Mouse (Mus musculus) hindbrain, embryonic 15.5 days (tissue): ENCODE results near the gene Ap1g2. TPM values are rescaled to one million over a fixed set of nuclear protein-coding genes. Genes with fewer than 3 reads are reported as not detected.

Experiments used
- ATAC-seq: fragments of 200-750 bp; cut with Nextera tagmentation; 2 replicates; pipeline ENCODE4 v1.8.0; 2017; ENCODE audit warnings: low read depth, moderate number of reproducible peaks, moderate TSS enrichment; ENCODE audit not compliant: low FRiP score
- H3K27ac ChIP-seq: fragments of 300-500 bp; sonication (generic); replicated peaks from 2 replicates; pipeline ENCODE4 v1.5.1; 2015; ENCODE audit warnings: mild to moderate bottlenecking, inconsistent platforms
- H3K27me3 ChIP-seq: fragments of 300-500 bp; sonication (generic); 2 replicates; pipeline ENCODE4 v1.6.1; 2015; ENCODE audit warnings: control low read depth, inconsistent platforms
- H3K36me3 ChIP-seq: fragments of 300-500 bp; sonication (generic); 2 replicates; pipeline ENCODE4 v1.6.1; 2015; ENCODE audit warnings: control low read depth, inconsistent platforms
- H3K4me1 ChIP-seq: fragments of 300-500 bp; sonication (generic); replicated peaks from 2 replicates; pipeline ENCODE4 v1.6.1; 2015; ENCODE audit warnings: control low read depth, inconsistent platforms
- H3K4me2 ChIP-seq: fragments of 300-500 bp; sonication (generic); 2 replicates; pipeline ENCODE4 v1.6.1; 2015; ENCODE audit warnings: moderate library complexity, mild to moderate bottlenecking, inconsistent platforms
- H3K4me3 ChIP-seq: fragments of 300-500 bp; sonication (generic); 2 replicates; pipeline ENCODE4 v1.5.1; 2015; ENCODE audit warnings: mild to moderate bottlenecking, inconsistent platforms
- H3K9ac ChIP-seq: fragments of 300-500 bp; sonication (generic); 2 replicates; pipeline ENCODE4 v1.6.1; 2015; ENCODE audit warnings: inconsistent platforms
- H3K9me3 ChIP-seq: fragments of 300-500 bp; sonication (generic); 2 replicates; pipeline ENCODE4 v1.6.1; 2016; ENCODE audit warnings: control low read depth, inconsistent platforms
- WGBS: fragments of 180-500 bp; shearing (Covaris S2); methylation state at CpG from one replicate; pipeline ENCODE4 v1.1.7; 2015; 5-methylcytosine and 5-hydroxymethylcytosine counted together
- polyA plus RNA-seq: library from polyadenylated mRNA; unstranded; fragments of >200 nt; fragmentation: Nextera tagmentation; extraction: Ambion mirVana; gene quantifications from 2 replicates; pipeline ENCODE4 v1.2.1, GENCODE M21; 2015

Ap1g2 gene
- 7.3 and 7.9 TPM in 2 replicates for polyA plus RNA-seq

DNA sequence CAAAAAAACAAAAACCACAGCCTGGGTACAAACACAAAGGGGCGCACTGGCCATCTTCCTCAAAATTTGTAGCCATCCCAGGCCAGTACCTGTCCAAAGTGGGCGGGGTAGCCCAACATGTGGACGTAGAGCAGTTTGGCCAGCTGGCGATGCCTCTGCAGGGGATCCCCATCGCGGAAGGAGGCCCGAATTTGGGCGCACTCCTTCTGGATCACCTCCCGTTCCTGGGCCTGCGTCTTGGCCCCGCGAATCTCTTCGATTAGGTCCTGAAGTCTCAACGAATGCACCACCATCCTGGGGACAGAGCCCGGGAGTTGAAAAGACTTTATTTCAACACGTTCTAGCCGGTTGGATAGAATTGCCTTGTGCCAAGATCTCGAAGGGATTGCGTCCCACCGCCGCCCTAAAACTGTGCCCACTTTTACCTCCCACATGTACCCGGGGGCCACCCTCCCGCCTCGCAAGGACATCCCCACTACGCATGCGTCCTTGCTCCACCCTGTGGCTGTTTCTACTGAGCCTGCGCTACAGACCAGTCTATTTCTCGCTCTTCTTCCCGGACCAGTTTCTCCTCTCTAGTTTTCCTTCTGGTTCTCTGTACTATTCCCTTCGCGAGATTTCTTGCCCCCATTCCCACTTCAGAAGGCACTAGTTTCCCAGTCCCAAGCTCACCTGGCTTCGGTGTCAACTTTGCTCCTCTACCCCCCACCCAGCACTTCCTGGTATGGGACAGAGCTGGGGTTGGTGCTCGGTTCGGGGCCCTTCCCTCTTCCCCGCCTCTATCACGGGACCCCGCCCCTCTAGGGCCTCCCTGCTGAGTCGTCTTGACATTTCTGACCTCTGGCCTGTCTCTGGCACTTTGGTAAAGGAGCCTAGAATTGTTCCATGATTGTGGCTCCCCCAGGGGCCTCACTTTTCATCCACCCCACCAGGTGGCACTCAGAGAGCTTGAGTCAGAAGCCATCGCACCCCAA lies at the start of gene Ap1g2:
Gene Ap1g2 (minus strand): TSS at position 758 of the 974 bp plus-strand sequence.
- H3K9ac ChIP-seq: peak within 1 kb of the TSS; percentile 52
- peak within 1 kb of the TSS; percentile 95 for H3K4me2 ChIP-seq
- under 1% methylated on average over 39 of the region's 39 CpGs for WGBS
- H3K27me3 ChIP-seq: no peaks in the 10 kb centered on the region
- H3K27ac ChIP-seq: peak within 1 kb of the TSS; percentile 83
- H3K4me1 ChIP-seq: peaks cover 62% of the 10 kb centered on the region
- H3K9me3 ChIP-seq: no peaks in the 10 kb centered on the region
- H3K4me3 ChIP-seq: peak within 1 kb of the TSS; percentile 39
- no peaks in the 10 kb centered on the region for H3K36me3 ChIP-seq
- peak; percentile 74 for ATAC-seq

DNA sequence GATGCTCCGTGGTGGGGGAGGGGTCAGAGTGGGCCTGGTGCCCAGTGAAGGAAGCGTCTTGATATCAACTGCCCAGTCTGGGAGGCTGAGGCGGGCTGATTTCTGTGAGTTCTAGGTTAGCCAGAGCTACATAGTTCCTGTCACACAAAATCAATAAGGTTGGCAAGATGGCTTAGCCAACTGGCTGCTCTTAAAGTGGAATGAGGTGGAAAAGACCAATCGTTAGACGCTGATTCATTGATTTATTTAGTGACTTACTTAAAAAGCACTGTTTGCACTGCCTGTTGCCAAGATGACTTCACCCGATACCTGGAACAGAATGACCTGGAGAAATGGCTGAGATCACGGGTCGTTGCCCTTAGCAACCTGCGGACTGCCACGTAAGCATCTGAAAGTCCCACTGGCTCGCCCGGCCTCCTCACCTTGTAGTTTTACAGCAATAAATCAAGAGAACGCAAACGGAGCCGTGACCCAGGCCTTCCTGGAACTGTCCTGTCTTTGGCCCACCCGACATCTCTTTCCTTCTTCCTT lies 46.6 kb upstream of the Ap1g2 start:
- no peak overlapping the region for H3K4me2 ChIP-seq

DNA sequence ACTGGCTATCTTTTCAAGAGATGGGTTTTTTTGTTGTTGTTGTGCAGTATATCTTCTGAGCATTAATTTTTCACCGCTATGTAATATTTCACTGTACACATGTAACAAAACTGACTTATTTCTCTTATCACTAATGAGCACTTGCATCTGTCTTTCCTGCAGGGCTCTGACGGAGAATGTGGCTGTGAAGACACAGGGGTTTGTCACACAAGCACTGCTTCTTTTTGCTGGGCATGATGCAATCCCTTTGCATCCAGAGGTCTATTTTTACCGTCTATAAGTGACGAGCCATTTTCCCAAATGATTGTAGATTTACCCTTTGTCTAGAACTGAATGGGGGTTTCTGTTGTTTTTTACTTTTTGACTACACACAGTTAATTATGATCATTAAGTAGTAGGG lies 45.8 kb upstream of the Ap1g2 start:
- H3K9me3 ChIP-seq: no peaks in the 10 kb centered on the region
- 86% methylated on average over 4 of the region's 4 CpGs for WGBS

More for the DNA sequence above, 46.6 kb upstream of the Ap1g2 start:
- Histone ChIP-seq H3K4me3 (no peak overlapping the region), H3K9me3 (no peaks in the 10 kb centered on the region), H3K4me1 (peaks cover 16% of the 10 kb centered on the region), H3K27ac (no peak overlapping the region), H3K36me3 (no peaks in the 10 kb centered on the region), H3K9ac (no peak overlapping the region), H3K27me3 (no peaks in the 10 kb centered on the region)
- 92% methylated on average over 16 of the region's 16 CpGs for WGBS
- no peak for ATAC-seq

DNA sequence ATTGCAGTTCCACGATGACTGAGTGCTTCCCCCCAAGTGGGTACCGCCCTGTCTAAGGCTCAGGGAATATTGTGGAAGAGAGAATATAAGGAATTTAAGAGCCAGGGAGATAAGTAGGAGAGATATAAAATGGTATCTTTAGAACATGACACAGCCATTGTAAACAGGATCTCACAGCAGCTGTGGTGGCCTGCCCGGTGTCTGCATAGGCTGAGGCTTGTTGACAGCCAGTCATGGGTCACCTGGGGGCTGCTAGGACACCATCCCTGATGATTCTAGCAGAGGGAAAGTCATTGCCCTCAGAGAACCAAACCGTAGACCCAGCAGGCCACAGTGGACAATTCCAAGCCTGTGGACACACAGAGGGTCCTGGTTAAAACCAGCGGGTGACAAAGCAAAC lies 44.6 kb upstream of the Ap1g2 start:
- H3K9ac ChIP-seq: no peak overlapping the region
- H3K9me3 ChIP-seq: no peaks in the 10 kb centered on the region
- ATAC-seq: no peak
- H3K4me2 ChIP-seq: no peak overlapping the region
- WGBS: 86% methylated on average over 5 of the region's 5 CpGs
- H3K27me3 ChIP-seq: no peaks in the 10 kb centered on the region
- no peak overlapping the region for H3K27ac ChIP-seq
- H3K36me3 ChIP-seq: no peaks in the 10 kb centered on the region
- no peak overlapping the region for H3K4me3 ChIP-seq
- H3K4me1 ChIP-seq: peaks cover 16% of the 10 kb centered on the region

More for the DNA sequence above, 45.8 kb upstream of the Ap1g2 start:
- Histone ChIP-seq H3K4me1 (peaks cover 16% of the 10 kb centered on the region), H3K4me3 (no peak overlapping the region), H3K27me3 (no peaks in the 10 kb centered on the region), H3K27ac (no peak overlapping the region), H3K9ac (no peak overlapping the region), H3K36me3 (no peaks in the 10 kb centered on the region), H3K4me2 (no peak overlapping the region)
- ATAC-seq: no peak

DNA sequence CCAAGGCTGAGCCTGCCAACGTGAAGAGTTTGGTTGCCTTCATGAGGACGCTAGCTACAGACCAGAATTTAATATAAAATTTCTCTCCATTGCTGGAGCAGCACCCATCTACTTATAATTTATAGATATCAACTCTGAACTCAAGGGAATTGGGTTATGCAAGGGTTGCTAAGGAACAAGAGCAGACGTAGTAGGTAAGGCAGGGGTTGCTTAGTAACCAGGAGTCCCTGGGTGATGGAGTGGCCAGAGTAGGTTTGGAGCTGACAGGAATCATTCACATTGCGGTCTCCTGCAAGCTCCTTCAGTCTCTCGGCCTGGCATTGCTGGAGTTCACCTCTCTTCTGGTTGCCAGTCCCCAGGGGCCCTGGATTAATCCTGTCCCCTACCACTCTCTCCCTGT lies 42.6 kb upstream of the Ap1g2 start:
- peak overlapping the region; percentile 14; the same call in 1 of the 2 replicates for H3K4me2 ChIP-seq
- peaks cover 16% of the 10 kb centered on the region for H3K4me1 ChIP-seq
- H3K9ac ChIP-seq: no peak overlapping the region
- ATAC-seq: peak; percentile 81
- WGBS: 50% methylated on average over 5 of the region's 5 CpGs
- peak overlapping the region; percentile 59; the same call in 1 of the 2 replicates for H3K27ac ChIP-seq
- no peaks in the 10 kb centered on the region for H3K36me3 ChIP-seq
- no peak overlapping the region for H3K4me3 ChIP-seq
- H3K9me3 ChIP-seq: no peaks in the 10 kb centered on the region
- no peaks in the 10 kb centered on the region for H3K27me3 ChIP-seq

DNA sequence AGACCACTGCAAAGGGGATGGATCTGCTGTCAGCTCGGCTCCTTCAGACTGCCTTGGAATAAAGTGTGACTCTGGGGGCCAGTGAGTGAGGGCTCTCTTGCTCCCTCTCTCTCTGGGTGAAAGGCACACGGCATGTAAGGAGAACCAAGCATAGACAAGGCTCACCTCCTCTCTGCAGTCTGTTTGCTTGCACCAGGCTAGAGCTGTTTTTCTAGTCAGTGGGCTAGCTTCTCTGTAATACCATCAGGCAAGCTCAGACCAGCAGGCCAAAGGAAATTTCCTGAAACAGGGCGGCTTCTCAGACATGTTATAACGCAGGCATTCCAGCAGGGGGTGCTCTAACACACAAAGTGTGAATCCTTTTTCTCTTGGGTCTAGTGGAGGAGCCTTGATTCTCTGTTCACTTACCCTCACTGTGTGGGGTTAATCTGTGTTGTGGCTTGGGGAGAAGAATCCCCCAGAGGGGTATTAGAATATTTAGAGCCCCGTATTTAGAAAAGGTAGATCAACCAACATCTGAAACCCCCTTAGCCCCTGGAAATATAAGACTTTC lies 42.0 kb upstream of the Ap1g2 start:
- WGBS: 25% methylated on average over 5 of the region's 5 CpGs
- no peaks in the 10 kb centered on the region for H3K9me3 ChIP-seq
- no peak overlapping the region for H3K4me3 ChIP-seq
- peak; percentile 62; the same call in 1 of the 2 replicates for ATAC-seq
- H3K4me2 ChIP-seq: 0 out of 2 replicates have a peak overlapping the region, but pooled peaks have one; percentile 14
- H3K27ac ChIP-seq: peak overlapping the region; percentile 59; the same call in 1 of the 2 replicates
- H3K9ac ChIP-seq: no peak overlapping the region
- no peaks in the 10 kb centered on the region for H3K36me3 ChIP-seq
- peaks cover 16% of the 10 kb centered on the region for H3K4me1 ChIP-seq
- H3K27me3 ChIP-seq: no peaks in the 10 kb centered on the region

DNA sequence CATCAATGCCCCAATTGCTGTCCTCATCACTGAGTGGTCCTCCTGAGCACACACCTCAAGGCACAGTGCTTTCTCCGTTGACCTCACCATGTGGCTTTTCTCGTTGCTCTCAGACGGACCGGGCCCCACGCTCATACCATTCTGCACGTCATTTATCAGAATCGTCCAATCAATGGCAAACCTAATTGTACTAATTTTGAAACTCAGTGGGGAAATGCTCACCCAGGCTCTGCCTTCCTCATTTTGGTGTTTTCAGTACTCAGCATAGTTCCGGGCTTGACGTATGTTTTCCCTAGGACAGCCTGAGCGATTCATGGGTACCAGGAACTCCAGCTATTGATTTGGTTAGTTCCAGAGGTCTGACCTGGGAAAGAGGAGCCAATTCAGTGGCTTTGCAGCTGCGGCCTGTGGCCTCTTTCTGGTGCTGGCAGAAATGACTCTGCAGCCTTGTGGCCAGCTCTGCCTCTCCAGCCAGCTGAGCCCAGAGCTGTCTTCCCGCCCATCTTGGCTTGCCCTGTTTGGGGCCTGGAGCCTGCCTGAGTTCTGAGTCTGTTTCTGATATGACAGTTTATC lies 40.5 kb upstream of the Ap1g2 start:
- H3K27me3 ChIP-seq: no peaks in the 10 kb centered on the region
- no peak overlapping the region for H3K4me2 ChIP-seq
- H3K4me1 ChIP-seq: peaks cover 16% of the 10 kb centered on the region
- no peak overlapping the region for H3K9ac ChIP-seq
- H3K36me3 ChIP-seq: no peaks in the 10 kb centered on the region
- no peaks in the 10 kb centered on the region for H3K9me3 ChIP-seq
- H3K27ac ChIP-seq: no peak overlapping the region
- ATAC-seq: no peak
- no peak overlapping the region for H3K4me3 ChIP-seq
- 85% methylated on average over 12 of the region's 12 CpGs for WGBS

DNA sequence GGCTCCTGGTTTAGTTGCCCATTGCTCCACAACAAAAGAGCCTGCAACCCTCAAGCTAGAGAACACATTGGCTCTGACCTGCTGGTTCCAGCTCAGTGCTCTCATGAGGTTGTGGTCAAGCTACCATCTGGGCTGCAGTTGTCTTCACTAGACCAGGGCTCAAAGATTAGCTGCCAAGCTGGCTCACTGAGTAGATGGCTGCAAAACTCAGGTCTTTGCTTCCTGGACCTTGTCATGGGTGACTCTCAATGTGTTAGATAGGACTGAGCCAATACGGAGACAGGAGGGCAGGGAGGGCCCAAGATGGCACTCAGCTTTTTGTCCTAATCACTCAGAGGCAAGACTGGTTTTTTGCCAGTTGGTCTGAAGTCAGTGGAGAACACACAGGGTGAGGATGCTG lies 39.9 kb upstream of the Ap1g2 start:
- Histone ChIP-seq H3K27ac (no peak overlapping the region), H3K4me1 (peaks cover 16% of the 10 kb centered on the region), H3K4me2 (no peak overlapping the region), H3K4me3 (no peak overlapping the region), H3K9ac (no peak overlapping the region), H3K36me3 (no peaks in the 10 kb centered on the region), H3K9me3 (no peaks in the 10 kb centered on the region), H3K27me3 (no peaks in the 10 kb centered on the region)
- ATAC-seq: no peak
- WGBS: 77% methylated on average over 1 of the region's 1 CpGs

DNA sequence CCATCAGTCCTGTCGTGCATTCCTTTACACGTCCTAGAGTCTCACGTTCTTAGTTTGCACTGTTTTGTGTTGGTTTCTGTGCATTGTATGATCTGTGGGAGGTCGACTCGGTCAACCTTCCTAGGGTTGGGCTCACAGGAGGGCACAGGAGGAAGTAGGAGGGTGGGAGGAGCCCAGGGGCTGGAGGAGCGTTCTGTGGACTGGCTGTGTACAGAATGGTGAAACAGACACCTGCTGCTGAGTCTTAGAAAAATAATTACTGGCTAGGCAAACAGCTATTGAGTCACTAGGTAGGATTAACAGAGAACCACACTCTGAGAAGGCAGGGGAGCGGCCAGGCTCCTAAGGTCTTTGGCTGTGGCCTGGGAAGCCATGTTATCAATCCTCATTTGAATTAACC lies 32.9 kb upstream of the Ap1g2 start:
- Histone ChIP-seq H3K27ac (no peak overlapping the region), H3K9ac (no peak overlapping the region), H3K27me3 (no peaks in the 10 kb centered on the region), H3K4me2 (no peak overlapping the region), H3K4me3 (no peak overlapping the region), H3K4me1 (no peaks in the 10 kb centered on the region), H3K36me3 (no peaks in the 10 kb centered on the region), H3K9me3 (no peaks in the 10 kb centered on the region)
- ATAC-seq: no peak
- WGBS: 49% methylated on average over 7 of the region's 7 CpGs

DNA sequence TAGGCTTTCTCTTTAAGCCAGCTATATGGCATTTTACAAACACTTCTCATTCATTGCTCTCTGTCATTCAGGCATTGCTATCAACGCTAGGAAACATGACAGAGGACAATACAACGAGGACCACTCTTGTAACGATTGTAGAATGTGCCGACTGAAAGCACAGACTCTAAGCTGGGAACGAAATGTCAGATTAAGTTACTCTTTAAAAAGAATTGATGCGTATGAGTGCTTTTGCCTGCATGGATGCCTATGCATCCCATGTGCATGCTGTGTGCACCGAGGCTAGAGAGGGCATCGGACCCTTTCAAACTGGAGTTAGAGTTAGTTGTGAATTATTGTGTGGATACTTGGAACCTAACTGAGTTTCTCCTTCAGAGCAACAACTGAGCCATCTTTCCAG lies 29.3 kb upstream of the Ap1g2 start:
- ATAC-seq: no peak
- Histone ChIP-seq H3K4me2 (no peak overlapping the region), H3K4me3 (no peak overlapping the region), H3K27me3 (no peaks in the 10 kb centered on the region), H3K36me3 (no peaks in the 10 kb centered on the region), H3K9ac (no peak overlapping the region), H3K9me3 (no peaks in the 10 kb centered on the region), H3K4me1 (no peaks in the 10 kb centered on the region), H3K27ac (no peak overlapping the region)
- WGBS: 83% methylated on average over 8 of the region's 8 CpGs

DNA sequence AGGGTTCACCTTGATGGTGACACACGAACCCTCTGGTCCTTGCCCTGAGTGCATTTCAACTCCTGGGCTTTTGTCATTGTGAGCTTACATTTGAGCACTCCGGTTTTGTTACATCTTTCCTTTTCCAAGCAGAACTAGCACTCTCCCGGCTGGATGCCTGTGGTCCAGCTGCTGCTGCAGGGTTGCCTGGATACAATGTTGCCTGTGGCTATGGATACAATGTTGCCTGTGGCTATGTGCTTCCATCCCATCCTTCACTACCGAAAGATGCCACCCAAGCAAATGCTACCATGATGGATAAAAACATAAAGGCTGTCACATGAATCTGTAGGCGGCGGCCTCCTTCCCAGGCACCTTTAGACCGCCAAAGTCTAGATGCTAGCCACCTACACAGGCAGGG lies 20.1 kb upstream of the Ap1g2 start:
- no peak for ATAC-seq
- 62% methylated on average over 7 of the region's 7 CpGs for WGBS
- H3K36me3 ChIP-seq: no peaks in the 10 kb centered on the region
- peaks cover 14% of the 10 kb centered on the region for H3K4me1 ChIP-seq
- no peak overlapping the region for H3K27ac ChIP-seq
- no peak overlapping the region for H3K9ac ChIP-seq
- no peaks in the 10 kb centered on the region for H3K27me3 ChIP-seq
- H3K4me3 ChIP-seq: no peak overlapping the region
- H3K9me3 ChIP-seq: no peaks in the 10 kb centered on the region
- no peak overlapping the region for H3K4me2 ChIP-seq

DNA sequence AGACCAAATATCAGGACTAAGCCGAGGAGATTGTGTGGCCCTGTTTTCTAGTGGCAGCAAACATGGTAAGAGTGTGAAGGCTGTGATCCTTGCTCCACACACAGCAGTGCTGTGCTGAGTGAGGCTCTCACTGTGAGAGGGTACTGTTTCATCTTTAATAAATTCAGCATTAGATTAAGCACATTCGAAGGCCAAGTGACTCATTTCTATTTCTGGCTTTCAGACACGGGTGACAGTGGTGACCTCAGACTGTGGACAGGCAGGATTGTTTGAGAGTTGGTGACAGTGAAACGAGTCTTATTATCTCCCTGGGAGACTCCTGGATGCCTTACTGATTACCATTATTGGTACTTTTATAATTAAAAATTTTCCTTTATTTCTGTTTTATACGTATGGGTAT lies 19.3 kb upstream of the Ap1g2 start:
- Histone ChIP-seq H3K9me3 (no peaks in the 10 kb centered on the region), H3K9ac (no peak overlapping the region), H3K4me2 (no peak overlapping the region), H3K36me3 (no peaks in the 10 kb centered on the region), H3K4me1 (peaks cover 14% of the 10 kb centered on the region), H3K27ac (no peak overlapping the region), H3K4me3 (no peak overlapping the region), H3K27me3 (no peaks in the 10 kb centered on the region)
- 87% methylated on average over 5 of the region's 5 CpGs for WGBS
- no peak for ATAC-seq
